Mouse (Mus musculus) cerebellum, adult 9-11 months (tissue): ENCODE measurements around the gene Klhl9.

ENCODE experiments used
- DNase-seq: peaks from one replicate; pipeline ENCODE4 v3.0.0; 2022

The Klhl9 gene

DNA sequence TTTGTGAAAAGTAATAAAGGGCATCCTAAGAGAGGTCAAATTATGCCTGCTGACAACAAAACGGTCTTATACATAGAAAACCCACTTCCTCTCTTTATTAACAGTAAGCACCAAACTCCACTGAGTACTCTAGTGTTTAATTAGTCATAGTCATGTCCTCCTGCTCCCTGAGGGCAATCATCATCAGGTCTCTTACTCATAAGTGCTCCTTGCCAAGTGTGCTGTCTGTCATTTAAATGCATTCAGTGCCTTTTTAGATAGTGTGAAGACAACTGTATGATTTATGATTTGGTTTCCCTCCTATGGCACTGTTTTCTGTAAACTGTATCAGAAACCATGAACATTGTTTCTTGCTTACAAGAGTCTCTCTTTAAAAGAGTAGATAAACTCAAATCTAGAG, 8.0 kb downstream of the Klhl9 start:
- no peak for DNase-seq

DNA sequence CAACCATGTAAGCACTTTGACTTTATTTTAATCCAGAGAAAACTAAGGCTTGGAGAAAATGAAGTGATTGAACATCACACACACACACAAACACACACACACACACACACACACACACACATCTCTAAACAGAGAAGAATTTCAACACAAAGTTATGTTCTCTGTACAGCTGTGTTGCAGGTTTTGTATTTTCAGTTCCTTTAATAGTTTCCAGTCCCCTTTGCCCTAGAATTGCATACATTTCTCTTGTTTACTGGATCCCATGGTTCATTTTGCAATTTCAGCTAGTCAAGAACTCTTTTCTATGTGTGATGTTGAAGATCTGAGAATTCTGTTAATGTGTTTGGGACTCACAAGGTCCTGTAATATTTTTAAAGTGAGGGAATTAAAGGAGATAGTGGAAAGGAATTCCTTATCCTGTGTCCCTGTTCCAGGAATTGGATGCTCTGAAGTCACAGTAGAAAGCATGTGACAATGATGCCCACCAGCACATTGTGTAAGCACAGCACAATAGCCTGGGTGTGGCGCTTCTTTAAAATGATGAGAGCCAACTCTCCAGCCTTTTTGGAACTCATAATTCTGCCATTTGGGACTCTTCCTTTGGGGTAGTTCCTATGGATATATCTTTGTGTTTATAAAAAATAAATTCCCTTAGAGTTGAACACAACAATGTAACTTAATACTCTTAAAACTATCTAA, 15.0 kb downstream of the Klhl9 start:
- DNase-seq = no peak

DNA sequence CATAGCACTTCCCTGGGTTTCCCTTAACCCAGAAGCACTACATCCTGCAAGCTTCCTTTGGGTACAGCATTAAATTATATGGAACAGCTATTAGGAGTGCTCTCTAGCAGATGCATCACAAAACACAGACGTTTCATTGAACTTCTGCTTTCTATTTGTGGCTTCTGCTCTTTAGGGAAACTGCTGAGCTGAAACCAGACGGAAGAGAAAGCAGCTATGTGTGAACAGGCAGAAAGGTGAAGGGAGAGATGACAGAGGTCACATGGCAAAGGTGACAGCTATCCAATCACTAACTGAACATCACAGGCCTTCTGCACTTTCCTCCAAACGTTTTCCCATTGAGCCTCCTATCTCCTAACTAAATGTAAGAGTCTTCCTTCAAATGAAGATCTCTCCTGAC, 16.3 kb downstream of the Klhl9 start:
- no peak for DNase-seq

DNA sequence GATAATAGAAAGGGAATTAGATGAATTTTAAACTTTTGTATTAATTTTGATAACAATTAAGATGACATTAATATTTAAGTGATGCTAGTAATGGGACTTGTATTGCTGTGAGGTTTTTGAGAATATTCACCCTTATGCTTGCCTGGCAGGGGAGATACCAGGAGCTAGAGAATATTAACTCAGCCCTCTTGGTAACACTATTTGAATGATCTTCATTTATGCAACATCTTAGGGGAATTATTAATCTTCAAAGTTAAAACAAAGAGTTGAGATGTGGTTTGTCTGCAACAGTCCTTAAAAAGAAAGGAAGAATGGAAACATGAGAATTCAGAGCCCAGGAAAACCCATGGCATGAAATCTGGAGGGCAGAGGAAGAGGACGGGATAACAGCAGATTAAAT, 23.0 kb downstream of the Klhl9 start:
- no peak for DNase-seq

DNA sequence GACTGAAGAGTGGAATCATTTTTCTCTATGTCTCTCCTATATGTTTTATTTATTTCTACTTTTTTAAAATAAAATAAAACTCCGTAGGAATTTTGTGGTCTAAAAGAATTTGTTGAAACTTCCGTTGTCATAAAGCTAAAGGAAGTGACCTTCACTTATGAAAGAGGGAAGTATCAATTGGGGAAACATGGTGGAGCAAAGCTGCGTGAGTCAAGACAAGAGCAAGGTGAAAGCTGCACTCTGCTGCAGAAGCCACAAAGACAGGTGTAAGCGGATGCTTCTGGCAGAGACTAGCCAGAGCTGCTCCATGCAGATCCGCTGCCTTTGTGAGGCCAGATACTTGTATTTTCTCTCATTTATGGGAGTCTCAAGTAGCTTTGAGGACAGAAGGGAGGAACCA, 23.5 kb downstream of the Klhl9 start:
- DNase-seq = no peak

DNA sequence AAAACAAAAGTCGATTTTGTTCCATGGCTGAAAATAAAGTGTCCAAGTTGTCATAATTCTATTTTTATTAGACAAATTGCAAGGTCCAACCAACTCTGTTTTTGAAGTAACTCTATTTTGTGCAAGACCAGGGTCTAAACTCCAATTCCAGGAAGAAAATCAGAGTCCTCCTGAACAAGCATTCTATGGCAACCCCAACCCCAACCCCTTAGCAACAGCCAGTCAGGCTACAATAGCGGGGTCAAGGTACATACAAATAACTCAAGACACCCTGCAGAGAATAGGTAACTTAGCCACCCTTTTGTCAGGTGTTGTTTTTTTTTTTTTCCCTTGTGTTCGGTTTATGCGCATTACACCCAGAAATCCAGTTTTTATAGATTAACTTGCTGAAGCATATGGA, 24.5 kb downstream of the Klhl9 start:
- no peak for DNase-seq

DNA sequence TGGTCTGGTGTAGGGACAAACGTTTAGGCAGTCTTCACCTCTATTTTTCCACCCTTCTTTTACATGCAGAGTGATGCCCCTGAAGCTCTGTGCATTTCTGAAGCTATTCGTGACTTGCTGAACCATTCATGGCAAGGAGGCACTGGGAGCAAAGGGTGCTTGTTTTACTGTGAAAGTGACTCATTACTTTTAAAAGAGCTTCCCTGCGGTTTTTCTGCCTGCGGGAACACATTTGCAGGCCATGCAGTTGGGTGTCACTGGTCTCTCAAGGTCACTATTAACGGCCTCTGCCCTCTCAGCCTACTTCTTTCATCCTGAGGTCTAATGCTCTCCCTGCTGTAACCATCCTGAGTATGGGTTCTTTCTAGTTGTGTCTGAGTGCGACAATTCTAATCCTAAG, 25.2 kb downstream of the Klhl9 start:
- DNase-seq = no peak

DNA sequence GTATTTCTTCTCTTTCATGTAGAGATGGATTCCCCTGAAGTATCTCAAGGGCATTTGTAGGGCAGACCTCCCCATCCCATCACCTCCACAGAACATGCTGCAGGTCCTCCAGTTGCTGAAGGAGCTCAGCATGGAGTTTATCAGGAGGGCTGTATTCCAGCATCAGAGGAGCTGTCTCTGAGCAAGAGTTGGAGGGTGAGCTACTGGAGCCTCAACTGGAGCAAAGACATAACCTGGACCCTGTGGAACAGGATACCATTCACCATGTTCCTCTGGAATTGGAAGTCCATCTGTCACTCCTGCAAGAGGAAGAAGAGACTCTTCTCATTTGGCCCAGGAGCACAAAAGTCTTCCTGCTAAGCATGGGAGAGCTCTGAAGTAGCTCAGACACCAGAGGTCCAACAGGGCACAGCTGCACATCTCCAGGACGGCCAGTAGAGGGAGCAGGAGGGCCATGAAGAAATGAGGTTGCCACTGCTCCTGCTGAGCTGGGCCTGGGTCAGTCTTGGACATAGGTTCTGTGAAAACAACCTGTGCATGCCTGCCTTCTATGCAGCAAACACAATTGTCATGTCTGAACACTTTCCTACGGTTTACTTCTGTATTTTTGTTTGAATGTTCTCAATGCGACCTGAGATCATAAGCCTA, 25.9 kb downstream of the Klhl9 start:
- DNase-seq = peak; percentile 67

DNA sequence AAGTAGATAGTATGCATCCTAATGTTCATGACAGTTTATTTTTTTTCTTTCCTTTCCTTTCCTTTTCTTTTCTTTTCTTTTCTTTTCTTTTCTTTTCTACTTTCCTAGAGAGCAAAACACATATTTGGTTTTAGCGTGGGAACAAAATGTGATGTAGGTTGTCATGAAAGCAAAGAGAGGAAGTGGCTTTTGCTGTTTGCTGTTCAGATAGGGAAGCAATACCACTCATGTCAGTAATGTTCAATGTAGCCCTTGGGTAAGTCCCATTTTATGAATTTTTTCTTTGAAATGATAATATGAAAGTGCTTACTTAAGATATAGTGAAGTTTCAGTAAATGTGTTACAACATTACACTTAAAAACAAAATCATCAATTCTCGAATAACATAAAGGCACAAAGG, 28.9 kb downstream of the Klhl9 start:
- DNase-seq = no peak

DNA sequence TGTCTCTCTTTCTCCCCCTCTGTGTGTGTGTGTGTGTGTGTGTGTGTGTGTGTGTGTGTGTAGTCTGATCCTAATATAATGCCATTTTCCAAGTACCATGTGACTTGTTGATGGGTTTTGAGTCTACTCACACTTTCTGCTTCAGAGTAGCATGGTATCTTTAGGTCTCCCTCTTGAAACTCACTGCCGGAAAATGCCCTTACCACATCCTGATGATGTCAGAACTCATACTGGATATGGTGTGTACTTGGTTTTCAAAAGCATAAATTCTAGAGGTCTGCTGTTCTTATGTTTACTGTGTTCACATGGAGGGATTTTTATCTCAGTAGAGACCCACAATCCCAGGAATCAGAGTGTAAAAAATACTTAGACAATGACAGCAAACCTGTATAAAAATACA, 29.7 kb downstream of the Klhl9 start:
- DNase-seq = no peak

DNA sequence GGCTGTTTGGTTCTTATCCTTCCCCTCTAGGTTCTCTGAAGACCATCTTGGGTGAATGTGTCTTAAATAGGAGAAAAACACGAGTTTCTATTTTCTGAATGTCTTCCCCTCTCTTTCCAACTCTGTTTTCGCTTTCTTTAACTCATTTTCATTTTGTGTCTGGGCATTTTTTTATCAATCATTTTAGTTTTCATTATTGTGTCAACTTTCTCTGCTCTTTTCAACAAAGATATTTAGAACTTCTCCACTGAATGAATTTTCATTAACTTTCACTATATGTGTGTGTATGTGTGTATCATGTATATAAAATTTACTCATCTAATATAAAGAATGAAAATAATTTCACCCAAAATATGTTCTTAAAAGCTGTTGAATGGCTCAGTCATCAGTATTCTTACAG, 31.0 kb downstream of the Klhl9 start, which contains the start of gene Ifnab:
Gene Ifnab, minus strand, starts transcription at position 101 of the 400 bp plus-strand sequence.
- no peak for DNase-seq

DNA sequence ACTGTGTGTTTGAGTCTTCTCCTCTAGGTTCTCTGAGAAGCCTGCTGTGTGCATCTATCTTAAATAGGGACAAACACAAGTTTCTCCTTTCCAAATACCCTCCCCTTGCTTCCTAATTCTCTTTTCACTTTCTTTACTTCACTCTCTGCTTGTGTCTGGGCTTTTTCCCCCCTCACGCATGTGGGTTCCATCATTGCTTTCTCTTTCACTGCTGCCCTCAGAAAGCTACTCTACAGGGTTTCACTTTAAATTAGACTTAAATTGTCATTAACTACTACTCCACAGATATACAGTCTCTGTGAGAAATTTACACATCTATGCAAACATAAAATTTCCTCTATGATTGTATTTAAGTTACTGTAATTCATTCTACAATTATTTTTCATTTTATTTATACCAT, 38.5 kb downstream of the Klhl9 start, which contains the start of gene Ifna2:
Gene Ifna2, minus strand, starts transcription at position 101 of the 400 bp plus-strand sequence.
- DNase-seq = no peak

DNA sequence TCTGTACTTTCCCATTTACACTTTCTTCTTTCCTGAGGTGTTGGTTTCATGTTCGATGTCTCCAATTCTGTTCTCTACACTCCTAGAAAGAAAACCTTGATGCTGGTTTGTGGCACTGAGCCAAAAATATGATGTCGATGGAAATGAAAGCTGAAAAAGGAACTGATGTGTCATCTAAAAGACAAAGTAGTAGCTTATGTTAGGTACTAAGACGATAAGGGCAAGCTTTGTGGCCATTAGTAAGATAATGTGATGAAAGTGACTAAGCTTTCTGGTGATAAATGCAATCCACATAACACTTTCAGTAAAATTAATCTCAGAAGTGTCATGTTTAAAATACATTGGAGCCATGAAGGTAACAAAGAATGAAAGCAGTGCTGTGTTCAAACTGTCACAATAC, 40.9 kb downstream of the Klhl9 start:
- no peak for DNase-seq

DNA sequence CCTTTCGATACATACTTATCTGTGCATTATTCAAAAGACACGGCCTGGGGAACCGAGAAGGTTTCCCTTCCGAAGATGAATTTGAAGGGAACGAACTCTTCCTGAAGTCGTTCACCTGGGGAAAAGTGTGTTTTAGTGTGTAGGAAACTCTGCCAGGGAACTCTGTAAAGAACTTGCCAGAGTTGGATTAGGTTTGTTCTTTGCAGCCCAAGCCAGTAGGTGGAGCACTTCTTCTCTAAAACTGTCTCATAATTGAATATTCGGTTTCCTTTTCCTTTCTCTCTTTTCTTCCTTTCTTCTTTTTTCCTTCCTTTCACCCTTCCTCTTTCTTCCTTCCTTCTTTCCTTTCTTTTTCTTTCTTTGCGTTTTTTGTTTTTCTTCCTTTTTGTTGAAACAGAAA, 41.9 kb downstream of the Klhl9 start:
- DNase-seq = no peak

DNA sequence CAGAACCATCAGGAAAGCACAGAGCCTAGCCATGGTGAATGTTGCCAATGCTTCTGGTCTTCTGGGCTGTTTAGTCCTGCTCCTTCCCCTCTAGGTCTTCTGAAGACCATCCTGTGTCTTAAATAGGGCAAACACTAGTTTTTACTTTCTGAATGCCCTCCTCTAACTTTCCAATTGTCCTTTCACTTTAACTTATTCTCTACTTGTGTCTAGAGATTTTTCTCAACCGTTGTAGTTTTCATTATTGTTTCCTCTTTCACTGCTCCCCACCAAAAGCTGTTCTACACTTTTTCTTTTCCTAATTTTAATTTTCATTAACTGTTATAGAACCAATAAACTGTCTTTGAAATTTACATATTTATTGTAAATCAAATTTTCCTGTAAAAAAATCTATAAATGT, 45.4 kb downstream of the Klhl9 start, which contains the start of gene Ifna16:
Gene Ifna16, minus strand, starts transcription at position 101 of the 400 bp plus-strand sequence.
- DNase-seq = no peak
